Mouse (Mus musculus): ENCODE results near the gene Slc44a3.

DNA sequence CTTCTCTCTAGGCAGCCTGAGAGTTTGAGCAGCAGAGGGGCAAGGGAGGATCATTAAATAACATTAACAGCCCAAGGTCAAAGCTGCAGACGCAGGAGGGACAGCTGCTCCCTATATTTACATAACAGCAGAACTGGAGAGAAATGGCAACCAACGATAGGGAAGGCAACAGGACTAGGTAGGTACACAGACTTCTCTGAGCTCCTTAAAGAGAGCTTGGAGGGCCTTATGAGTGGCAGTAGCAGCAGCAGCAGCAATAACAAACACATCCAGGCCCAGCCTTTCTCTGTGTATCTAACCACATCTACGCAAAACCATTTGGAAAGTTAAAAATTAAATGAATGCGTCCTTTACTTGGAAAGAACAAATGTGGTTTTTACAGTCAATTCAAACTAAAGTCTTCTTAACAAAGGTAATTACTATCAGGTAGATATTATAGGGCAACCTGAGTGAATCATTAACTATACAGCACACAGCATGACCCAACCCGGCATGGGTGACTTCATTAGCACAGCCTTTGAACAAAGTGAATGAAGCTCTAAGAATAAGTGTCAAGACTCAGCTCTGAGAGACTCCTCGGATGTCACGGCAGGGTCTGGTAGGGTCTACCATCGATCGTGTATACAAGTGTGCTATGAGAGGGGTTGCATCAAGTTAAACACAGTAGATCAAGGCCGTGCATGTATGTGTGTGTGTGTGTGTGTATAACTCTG lies 1.5 kb downstream of the Slc44a3 start:
- TF ChIP-seq POLR2A (IDR thresholded peaks at IDR 0.05; ENCODE audit: borderline replicate concordance, extremely low read depth, low read depth, low read length) (no peak), CTCF (IDR thresholded peaks at IDR 0.05; ENCODE audit: insufficient read depth, low read length) (no peak)

Data from lung, adult 2 months (tissue).